Mouse (Mus musculus) kidney, postnatal 0 days (tissue): ENCODE measurements at regions not wholly inside any gene's neighbourhood (a gene's known extent, or its start where the extent isn't known, plus 50 kb on each side); places are given as distances from the start of the nearest gene placed in this dataset.
A peak's percentile ranks its signal among the peaks of the same experiment; 100 is the strongest.

ENCODE experiments used
- ATAC-seq: fragments of 200-750 bp; cut with Nextera tagmentation; replicated peaks from 2 replicates; pipeline ENCODE4 v1.8.0; 2017; ENCODE audit warnings: low read depth, moderate number of reproducible peaks, moderate TSS enrichment, moderate library complexity; ENCODE audit not compliant: low FRiP score
- DNase-seq: peaks from one replicate; pipeline ENCODE4 v3.0.0-alpha.2; 2016; ENCODE audit warnings: low spot score
- H3K27ac ChIP-seq: fragments of 300-500 bp; sonication (generic); 2 replicates; pipeline ENCODE4 v1.5.1; 2014; ENCODE audit warnings: mild to moderate bottlenecking
- H3K27me3 ChIP-seq: fragments of 300-500 bp; sonication (generic); 2 replicates; pipeline ENCODE4 v1.6.1; 2014; ENCODE audit warnings: low read length, mixed read lengths; ENCODE audit not compliant: insufficient read depth
- H3K36me3 ChIP-seq: fragments of 300-500 bp; sonication (generic); 2 replicates; pipeline ENCODE4 v1.6.1; 2014; ENCODE audit warnings: low read length, mixed read lengths; ENCODE audit not compliant: insufficient read depth
- H3K4me1 ChIP-seq: fragments of 300-500 bp; sonication (generic); replicated peaks from 2 replicates; pipeline ENCODE4 v1.6.1; 2014; ENCODE audit warnings: antibody characterized with exemption, low read length, mixed read lengths; ENCODE audit not compliant: insufficient read depth
- H3K4me2 ChIP-seq: fragments of 300-500 bp; sonication (generic); 2 replicates; pipeline ENCODE4 v1.6.1; 2014; ENCODE audit warnings: mild to moderate bottlenecking, low read length, moderate library complexity, mixed read lengths
- H3K4me3 ChIP-seq: fragments of 300-500 bp; sonication (generic); replicated peaks from 2 replicates; pipeline ENCODE4 v1.5.1; 2014; ENCODE audit warnings: low read depth, low read length
- H3K9ac ChIP-seq: fragments of 300-500 bp; sonication (generic); 2 replicates; pipeline ENCODE4 v1.6.1; 2014; ENCODE audit warnings: low read depth, low read length
- H3K9me3 ChIP-seq: fragments of 300-500 bp; sonication (generic); replicated peaks from 2 replicates; pipeline ENCODE4 v1.6.1; 2016; ENCODE audit warnings: low read length, inconsistent platforms, mixed read lengths
- CTCF ChIP-seq: IDR thresholded peaks from 2 replicates; pipeline ENCODE4 v1.5.1; 2016; ENCODE audit warnings: antibody characterized with exemption, low read depth, mild to moderate bottlenecking, moderate library complexity
- WGBS: fragments of 180-500 bp; shearing (Covaris S2); extraction: QIAGEN DNeasy Blood & Tissue Kit; methylation state at CpG from one replicate; pipeline ENCODE4 v1.1.7; 2014; 5-methylcytosine and 5-hydroxymethylcytosine counted together

DNA sequence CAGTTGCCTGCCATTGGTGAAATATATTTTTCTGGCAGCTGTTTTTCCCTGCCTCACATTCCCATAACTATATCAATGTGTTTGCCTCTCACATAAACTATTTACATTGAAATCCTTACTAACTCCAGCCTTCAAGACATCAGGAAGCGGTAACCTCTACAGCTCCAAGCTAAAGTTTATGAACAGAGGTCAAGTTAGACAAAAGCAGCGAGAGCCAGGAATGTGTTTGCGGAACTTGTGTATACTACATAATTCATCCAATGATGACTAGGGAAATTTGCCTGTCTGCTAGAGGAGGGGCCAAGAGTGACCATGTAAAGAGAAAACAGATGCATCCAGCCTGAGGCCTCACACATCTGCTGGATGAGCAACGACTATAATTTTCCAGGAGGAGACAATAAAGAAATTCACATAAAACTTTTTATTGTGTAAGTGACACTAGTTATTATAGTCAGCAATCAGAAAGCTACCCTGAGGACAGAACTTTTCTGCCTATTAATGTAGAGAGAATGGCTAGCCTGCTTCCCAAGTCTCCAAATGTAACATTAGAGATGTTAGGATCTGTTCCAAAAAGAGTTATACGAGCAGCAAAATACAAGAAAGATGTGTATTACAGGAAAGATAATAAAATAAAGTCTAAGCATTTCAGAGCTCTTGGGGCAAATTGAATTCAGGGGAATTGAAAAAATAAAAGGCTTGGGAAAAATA is 461.5 kb upstream of the Sptlc3 start:
- peak; percentile 76 for DNase-seq
- ATAC-seq = no peak
- 51% methylated on average over 5 of the region's 5 CpGs for WGBS

DNA sequence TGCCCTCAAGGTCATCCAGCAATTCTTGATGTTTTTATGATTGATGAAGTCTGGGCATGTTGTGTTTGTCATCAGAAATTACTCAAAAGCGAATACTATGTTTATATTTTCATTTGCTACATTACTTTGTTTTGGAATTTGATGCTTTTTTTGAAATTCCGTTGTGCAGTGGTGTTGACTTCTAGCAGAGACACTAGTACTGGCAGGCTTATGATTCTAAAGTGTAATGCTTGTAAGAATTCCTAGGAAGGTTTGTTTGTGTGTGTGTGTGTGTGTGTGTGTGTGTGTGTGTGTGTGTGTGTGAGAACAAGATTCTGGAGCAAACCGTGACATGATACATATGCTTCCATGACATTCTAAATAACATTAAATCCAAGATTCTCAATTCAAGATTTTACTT is 458.9 kb upstream of the Sptlc3 start:
- Histone ChIP-seq H3K9me3 (no peaks in the 10 kb centered on the region), H3K27me3 (no peaks in the 10 kb centered on the region), H3K4me3 (no peak overlapping the region), H3K9ac (no peak overlapping the region), H3K4me2 (no peak overlapping the region), H3K36me3 (no peaks in the 10 kb centered on the region), H3K27ac (no peak overlapping the region), H3K4me1 (no peaks in the 10 kb centered on the region)
- DNase-seq (no peak), ATAC-seq (no peak)
- no peak for TF ChIP-seq CTCF
- 71% methylated on average over 3 of the region's 3 CpGs for WGBS

More for the DNA sequence above, 461.5 kb upstream of the Sptlc3 start:
- Histone ChIP-seq H3K4me2 (no peak overlapping the region), H3K4me1 (no peaks in the 10 kb centered on the region), H3K9me3 (no peaks in the 10 kb centered on the region), H3K27me3 (no peaks in the 10 kb centered on the region), H3K4me3 (no peak overlapping the region), H3K9ac (no peak overlapping the region), H3K36me3 (no peaks in the 10 kb centered on the region), H3K27ac (no peak overlapping the region)
- TF ChIP-seq CTCF = no peak

DNA sequence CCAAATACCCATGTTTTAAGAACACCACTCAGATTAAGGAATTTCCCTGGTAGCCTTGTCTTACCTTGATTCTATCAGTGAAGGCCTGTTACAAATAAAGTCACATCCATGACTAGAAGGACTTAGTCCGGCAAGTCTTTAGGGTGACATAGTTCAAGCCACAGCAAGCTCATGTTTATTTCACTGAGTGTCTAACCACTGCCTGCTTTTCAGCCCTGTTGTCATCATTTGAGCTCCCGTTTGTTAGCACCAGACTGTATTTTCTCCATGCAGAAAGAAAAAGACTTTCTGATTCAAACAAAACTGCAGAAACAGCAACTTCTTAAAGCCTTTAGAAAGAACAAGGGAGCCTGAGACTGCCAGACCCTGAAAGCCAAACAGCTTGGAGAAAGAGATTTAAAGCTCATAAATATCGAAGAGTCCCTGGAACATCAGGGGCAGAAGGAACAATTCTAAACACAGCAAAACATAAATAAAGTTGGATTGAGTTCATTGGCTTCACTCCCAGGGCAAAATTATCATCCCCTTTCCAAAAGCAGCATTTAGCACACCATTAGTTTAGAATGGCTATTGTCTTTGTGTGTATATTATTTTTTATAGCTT is 451.9 kb upstream of the Sptlc3 start:
- no peaks in the 10 kb centered on the region for H3K4me1 ChIP-seq
- no peak for ATAC-seq
- DNase-seq = peak; percentile 15
- no peak overlapping the region for H3K9ac ChIP-seq
- no peak overlapping the region for H3K4me3 ChIP-seq
- no peak for TF ChIP-seq CTCF
- no peaks in the 10 kb centered on the region for H3K9me3 ChIP-seq
- no peaks in the 10 kb centered on the region for H3K27me3 ChIP-seq
- no peaks in the 10 kb centered on the region for H3K36me3 ChIP-seq
- 62% methylated on average over 3 of the region's 3 CpGs for WGBS
- no peak overlapping the region for H3K4me2 ChIP-seq
- H3K27ac ChIP-seq = no peak overlapping the region

DNA sequence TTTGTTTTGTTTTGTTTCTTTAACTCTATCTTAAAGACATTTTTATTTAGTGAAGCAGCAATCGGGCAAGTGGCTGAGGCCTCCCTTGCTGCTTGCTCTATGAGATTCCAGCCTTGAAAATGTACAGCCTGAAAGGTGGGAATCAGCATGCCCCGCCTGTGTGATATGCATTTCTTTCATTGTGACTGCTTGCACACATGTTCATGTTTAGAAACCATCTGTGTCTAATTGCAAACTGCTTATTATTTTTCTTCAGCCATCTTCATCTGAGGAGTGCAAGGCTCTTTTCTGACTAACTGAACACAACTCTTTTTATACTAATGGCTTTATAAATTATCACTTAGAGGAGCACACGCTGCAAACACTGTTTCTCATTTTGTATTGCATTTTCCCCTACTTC is 449.0 kb upstream of the Sptlc3 start:
- 78% methylated on average over 3 of the region's 3 CpGs for WGBS

DNA sequence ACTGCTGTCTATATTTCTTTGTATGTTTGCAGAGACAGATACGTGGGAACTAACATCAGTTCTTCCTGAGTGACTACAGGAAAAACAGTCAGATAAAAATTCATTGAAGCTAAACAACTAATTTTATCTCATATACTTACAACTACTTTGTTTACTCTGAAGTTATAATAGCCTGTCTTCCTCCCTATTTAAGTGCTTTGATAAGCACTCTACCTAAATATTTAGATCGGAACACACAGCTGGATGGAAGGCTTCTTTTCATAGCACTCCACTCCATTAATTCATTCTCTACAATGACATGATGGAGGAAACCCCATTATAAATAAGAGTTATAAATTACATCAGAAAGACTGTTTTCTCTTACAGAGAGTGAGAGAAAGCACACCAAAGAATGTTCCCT is 438.5 kb upstream of the Sptlc3 start:
- Histone ChIP-seq H3K27ac (no peak overlapping the region), H3K9ac (no peak overlapping the region), H3K9me3 (no peaks in the 10 kb centered on the region), H3K4me3 (no peak overlapping the region), H3K27me3 (no peaks in the 10 kb centered on the region), H3K4me2 (no peak overlapping the region), H3K36me3 (no peaks in the 10 kb centered on the region), H3K4me1 (no peaks in the 10 kb centered on the region)
- TF ChIP-seq CTCF = no peak
- no peak for ATAC-seq
- 20% methylated on average over 2 of the region's 2 CpGs for WGBS
- DNase-seq = no peak

More for the DNA sequence above, 449.0 kb upstream of the Sptlc3 start:
- Histone ChIP-seq H3K4me1 (no peaks in the 10 kb centered on the region), H3K36me3 (no peaks in the 10 kb centered on the region), H3K4me3 (no peak overlapping the region), H3K4me2 (no peak overlapping the region), H3K27ac (no peak overlapping the region), H3K9me3 (no peaks in the 10 kb centered on the region), H3K27me3 (no peaks in the 10 kb centered on the region), H3K9ac (no peak overlapping the region)
- no peak for DNase-seq
- ATAC-seq = no peak
- TF ChIP-seq CTCF = no peak

DNA sequence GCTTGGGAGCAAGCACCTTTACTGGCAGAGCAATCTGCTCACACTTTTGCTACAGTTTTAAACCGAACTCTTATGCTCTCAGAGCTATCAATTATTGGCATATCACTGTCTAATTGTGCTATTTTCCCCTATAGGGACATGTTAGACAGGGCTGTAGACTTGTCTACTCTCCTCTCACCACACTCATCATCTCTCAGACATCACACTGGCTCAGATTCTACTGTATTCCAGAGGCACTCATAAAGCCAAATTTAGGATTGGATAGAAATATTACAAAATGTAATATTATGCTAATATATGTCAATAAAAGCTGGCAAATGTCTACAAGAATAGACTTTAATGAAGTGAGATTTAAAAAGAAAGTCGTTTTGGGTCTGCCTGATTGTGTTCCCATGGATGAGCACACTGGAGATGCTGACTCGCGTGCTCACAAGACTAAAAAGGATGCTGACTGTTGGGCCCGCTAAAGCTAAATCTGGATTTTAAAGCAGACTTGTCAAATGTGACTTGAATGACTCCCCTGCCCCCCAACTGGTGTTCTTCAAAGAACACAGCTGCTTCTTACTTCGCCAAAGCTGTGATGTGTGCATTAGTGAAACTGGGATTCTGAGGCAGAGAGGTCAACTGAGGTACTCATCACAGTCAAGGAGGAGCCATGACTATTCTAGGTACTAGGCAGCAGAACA is 424.3 kb upstream of the Sptlc3 start:
- Histone ChIP-seq H3K27me3 (no peaks in the 10 kb centered on the region), H3K9ac (no peak overlapping the region), H3K4me1 (no peaks in the 10 kb centered on the region), H3K27ac (no peak overlapping the region), H3K4me2 (no peak overlapping the region), H3K4me3 (no peak overlapping the region), H3K9me3 (no peaks in the 10 kb centered on the region), H3K36me3 (no peaks in the 10 kb centered on the region)
- 82% methylated on average over 6 of the region's 6 CpGs for WGBS
- TF ChIP-seq CTCF = no peak
- DNase-seq = no peak
- no peak for ATAC-seq
